Mouse (Mus musculus) right cerebral cortex, adult 18-20 months (tissue): Measurements from ENCODE around the gene Nrip1.

ENCODE experiments used
- DNase-seq: peaks from one replicate; pipeline ENCODE4 v3.0.0; 2022; ENCODE audit warnings: mixed read lengths

The Nrip1 gene

DNA sequence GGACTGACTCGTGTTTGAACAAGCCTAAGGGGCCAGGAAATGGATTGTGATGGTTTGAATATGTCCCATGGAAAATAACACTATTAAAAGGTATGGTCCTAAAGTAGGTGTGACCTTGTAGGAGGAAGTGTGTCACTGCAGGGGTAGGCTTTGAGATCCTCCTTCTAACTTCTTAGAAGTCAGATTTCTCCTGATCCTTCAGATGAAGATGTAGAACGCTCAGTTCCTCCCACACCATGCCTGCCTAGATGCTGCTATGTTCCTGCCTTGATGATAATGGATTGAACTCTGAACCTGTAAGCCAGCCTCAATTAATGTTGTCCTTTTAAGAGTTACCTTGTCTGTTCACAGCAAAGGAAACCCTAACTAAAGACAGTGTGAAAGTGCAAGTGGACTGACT lies 62.8 kb downstream of the Nrip1 start:
- no peak for DNase-seq

DNA sequence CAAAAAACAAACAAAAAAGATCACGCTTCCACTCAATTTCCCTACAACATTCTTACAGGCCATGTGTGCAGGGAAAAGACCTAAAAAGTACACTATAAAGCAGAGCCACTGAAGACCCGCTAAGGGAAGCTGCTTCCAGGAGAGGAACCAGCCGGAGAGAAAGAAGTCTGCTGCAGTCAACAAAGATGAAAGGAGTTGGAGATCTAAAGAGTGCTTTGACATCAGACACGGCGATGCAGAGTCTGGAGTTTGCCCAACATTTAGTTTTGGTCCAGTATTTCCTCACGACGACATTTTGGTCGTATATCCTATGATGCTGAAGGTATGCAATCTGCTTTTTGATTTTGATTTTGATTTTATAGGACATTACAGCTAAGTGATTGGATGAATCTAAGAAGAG lies 63.3 kb downstream of the Nrip1 start:
- no peak for DNase-seq

- DNase-seq, result no peak
Measured at GRCm38 (mm10) chr16:76309280-76309679, 64.3 kb downstream of the Nrip1 start.

GRCm38 (mm10) chr16:76307039-76307438 lies 66.6 kb downstream of the Nrip1 start:
- DNase-seq, result no peak

GRCm38 (mm10) chr16:76306446-76306845 lies 67.2 kb downstream of the Nrip1 start:
- DNase-seq, result no peak

DNA sequence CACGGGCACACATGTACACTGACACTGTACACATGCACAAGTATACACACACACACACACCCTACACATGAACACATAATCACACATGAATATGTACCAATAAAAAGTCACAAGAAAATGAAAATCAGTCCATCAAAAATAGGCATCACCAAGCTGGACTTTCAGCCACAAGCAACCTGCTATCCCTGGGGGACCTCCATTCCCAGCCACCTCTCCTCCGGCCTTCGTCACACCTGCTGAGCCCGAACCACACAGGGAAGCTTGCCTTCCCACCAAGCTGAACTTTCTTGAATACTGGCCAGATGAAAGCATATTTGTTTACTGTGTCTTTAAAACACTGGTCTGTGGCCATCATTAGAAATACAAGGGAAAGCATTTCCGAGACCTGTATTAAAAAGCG lies 70.2 kb downstream of the Nrip1 start:
- no peak for DNase-seq

DNA sequence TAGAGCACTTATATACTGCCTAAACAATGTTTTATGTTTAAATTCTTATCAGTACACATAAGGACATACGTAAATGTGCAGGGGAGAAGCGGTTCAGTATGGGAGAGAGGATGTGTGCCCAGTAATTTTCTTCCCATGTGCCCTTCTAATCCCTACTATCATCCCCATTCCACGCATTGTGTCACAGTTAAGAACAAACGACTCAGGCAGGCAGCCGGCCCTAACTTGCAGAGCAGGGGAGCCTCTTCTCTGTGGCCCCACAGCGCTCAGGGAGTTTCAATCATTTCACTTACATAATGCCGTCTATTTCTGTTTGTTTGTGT lies 71.9 kb downstream of the Nrip1 start:
- DNase-seq, result no peak

- no peak for DNase-seq
Measured at GRCm38 (mm10) chr16:76301037-76301727, 72.4 kb downstream of the Nrip1 start.

GRCm38 (mm10) chr16:76300452-76300851 lies 73.2 kb downstream of the Nrip1 start:
- DNase-seq, result no peak

DNA sequence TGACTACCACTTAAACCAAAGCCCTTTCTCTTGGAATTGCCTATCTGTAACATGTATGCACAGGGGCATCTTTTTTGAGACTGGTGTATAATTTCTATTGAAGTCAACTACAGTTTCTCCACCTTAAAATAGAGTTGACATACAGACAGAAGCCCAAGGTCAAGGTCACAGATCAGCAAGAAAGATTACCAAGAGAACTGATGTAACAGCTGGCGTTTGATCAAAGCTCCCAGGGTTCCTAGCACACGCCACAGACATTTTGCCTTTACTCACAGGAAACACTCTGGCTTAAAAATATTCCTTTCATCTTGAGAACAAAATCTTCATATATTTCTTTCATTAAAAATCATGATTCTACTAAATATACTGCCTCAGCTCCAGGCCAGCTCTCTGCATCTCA lies 74.1 kb downstream of the Nrip1 start:
- DNase-seq, result no peak

DNA sequence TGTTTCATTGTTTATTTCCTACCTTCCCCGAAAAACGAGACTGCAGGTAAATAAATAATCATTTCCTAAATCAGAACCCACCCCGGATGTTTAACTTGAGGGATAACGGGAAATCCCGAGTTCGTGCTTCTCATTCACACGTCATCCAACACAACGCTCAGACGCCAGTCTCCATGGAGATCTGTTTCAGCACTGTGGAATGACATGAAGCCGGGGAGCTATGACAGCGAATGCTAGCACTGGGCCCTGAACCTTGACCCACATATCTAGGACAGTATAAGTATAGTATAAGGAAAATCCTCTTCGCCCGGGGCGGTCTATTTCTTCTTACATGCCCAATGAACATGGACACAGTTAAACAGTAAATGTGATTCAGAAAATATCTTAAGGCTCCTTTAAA lies 78.3 kb downstream of the Nrip1 start:
- DNase-seq, result no peak

DNA sequence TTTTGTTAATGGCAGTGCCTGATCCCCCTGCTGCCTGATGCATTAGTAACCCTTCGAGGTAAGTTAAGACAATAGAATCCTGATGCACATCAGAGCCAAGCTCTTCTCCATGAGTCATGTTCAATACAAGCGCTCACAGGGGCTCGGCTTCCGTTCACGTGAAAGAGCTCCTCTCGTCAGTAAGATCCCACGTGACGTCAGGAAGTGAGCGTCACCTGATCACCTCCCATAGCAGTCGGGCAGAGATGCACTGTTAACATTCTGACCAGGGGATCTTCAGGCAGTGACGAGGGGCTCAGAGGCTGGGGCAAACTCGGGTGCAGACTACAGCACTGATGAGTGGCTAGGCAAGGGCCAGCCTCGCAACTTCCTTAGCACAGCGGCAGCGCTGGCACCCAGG lies 79.1 kb downstream of the Nrip1 start:
- DNase-seq, result peak; percentile 32

DNA sequence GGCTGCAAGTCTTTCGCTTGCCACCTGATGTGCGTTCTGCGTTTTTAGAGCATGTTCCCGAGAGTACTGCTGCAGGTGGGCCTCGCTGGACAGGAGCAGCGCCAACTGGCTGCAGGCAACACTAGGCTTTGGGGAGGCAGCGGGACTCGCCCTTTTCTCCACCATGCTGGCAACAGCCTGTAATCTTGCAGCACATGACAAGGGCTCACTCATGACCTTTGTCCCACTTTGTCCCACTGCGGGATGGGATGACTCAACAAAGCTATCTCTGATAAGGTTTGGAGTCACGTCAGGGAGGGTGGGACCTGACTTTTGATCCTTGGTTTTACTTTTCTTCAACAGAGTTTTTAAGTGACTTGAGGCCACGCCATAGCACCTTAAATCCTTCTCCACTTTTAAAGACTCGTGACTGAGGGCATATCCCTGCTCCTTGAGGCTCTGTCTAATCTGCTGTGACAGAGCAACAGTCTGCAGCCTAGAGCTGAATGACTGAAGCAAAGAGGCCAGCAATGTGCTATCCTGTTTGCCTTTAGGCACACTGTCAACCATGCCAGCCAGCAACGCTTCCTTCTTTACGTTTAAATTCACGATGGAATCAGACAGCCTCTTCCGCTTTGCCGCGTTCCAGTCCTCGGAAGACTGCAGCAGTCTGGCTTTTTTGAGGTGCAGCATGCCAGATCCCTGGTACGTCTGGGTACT lies 79.7 kb downstream of the Nrip1 start:
- DNase-seq, result no peak

GRCm38 (mm10) chr16:76293176-76293575 lies 80.5 kb downstream of the Nrip1 start:
- no peak for DNase-seq

DNA sequence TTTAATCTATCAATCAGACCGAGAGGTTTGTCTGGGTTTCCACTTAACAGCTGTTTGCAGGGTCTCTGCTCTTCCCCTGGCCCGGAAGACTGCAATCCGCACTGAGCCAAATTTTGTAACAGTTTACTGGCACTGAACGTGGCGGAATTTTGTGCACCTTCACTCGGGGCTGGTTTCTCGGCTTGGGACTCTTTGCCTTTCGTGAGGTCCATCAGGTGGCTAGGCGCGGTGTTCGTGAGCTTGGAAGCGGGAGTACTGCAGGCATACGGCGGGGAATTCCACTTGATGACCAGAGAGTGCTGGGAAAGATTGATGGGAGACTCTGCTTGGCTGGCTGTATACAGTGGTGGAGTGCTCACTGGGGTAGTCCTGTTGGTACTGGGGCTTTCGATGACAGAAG lies 81.0 kb downstream of the Nrip1 start:
- no peak for DNase-seq

DNA sequence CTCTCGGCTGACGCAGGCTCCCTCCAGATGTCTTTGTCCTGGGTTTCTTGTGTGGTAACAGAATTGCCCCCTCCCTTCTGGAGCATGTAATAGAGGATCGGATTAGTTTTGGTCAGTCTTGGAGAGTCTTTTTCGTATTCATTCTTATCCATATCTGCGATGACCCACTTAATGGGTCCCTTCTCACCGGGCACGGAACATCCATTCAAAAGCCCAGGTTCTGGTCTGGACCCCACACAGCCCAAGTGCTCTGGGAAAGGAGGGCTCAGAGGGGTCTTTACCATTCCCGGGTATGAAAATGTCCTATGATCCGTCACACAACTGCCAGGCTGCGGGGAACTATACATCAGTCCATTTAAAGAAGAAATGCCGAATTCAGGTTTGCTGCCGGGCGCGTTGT lies 82.3 kb downstream of the Nrip1 start:
- DNase-seq, result no peak

DNA sequence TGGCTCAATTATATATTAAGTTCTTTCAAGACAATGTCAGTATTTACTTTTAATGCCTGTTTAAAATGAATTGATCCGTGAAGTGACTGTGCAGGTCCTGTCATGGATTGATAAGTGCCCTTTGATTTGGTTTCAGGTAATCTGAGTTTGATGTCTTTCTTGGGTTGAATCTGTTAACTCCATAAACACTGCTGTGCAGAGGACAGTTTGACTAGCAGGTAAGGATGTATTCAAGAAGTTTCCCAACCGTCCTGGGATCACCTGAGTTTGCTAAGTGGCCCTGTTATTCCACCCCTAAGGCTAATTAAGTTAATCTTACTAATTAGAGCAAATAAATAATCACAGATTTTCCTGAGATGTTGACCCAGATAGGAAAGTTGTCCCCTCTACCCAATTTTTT lies 84.1 kb downstream of the Nrip1 start:
- no peak for DNase-seq

DNA sequence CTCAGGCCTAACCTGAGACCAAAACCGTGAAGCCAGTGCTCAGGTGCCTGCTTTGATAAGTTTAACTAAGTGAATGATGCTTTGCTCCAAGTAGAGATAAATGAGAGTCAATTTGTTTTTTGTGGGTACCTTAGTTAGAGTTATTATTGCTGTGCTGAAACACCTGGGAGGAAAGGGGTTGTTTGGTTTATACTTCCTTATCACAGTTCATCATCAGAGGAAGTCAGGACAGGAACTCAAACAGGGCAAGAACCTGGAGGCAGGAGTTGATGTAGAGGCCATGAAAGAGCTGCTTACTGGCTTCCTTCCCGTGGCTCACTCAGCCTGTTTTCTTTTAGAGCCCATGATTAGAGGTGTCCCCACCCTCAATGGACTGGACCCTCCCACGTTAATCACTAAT lies 89.8 kb downstream of the Nrip1 start:
- DNase-seq, result no peak

DNA sequence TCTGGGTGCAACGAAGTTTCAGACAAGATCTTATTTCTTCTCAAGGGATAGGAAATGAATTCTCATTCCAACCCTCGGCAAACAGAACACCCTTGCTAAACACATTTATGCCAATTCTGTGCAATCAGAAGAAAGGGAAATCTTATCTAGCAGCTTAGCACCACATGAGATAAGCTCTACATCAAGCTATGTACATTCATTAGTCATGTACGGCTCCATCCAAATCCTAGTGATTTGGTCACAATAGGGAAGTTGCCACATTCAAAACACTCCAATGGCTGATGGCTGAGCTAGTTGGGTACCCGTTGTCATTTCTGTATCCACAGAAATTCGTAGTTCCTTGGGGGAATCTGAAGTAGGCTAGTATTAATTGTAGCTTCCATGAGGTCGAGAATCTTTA lies 91.8 kb downstream of the Nrip1 start:
- DNase-seq, result no peak

GRCm38 (mm10) chr16:76280365-76280764 lies 93.3 kb downstream of the Nrip1 start:
- DNase-seq, result no peak

GRCm38 (mm10) chr16:76276271-76276670 lies 97.4 kb downstream of the Nrip1 start:
- no peak for DNase-seq

DNA sequence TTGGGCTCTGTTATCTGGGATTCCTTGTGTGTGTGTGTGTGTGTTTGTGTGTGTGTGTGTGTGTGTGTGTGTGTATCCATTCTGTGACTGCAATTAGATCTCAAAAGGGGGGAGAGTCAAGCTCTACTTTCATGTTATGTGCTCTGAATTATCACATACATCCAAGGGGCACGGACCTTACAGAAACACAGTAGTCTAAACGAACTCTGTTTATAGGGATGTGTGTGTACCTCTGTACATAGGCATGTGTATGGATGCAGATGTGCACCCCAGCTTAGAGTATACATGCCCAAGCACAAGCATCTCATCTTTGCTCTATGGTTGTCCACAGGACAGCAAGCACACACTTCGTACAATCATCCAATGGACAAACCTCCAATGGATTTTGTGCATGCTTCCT lies 98.0 kb downstream of the Nrip1 start:
- no peak for DNase-seq

DNA sequence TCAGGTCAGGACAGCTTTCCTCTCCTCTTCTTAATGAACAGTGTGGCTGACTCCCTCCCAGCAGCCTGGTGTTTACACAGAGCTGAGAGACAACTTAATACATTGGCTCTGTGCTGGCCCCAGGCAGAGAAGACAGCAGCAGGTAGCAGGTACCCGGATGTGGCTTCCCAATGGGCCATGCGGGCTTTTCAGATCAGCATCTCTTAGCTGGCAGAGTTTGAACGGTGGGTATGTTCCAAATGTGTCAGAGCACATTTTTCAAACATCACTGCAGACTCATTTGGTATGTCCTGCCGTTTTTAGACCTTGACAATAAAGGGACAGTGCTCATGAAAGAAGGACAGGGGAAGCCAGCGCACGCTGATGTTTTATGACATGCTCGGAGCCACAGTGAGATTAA lies 98.5 kb downstream of the Nrip1 start:
- DNase-seq, result no peak

DNA sequence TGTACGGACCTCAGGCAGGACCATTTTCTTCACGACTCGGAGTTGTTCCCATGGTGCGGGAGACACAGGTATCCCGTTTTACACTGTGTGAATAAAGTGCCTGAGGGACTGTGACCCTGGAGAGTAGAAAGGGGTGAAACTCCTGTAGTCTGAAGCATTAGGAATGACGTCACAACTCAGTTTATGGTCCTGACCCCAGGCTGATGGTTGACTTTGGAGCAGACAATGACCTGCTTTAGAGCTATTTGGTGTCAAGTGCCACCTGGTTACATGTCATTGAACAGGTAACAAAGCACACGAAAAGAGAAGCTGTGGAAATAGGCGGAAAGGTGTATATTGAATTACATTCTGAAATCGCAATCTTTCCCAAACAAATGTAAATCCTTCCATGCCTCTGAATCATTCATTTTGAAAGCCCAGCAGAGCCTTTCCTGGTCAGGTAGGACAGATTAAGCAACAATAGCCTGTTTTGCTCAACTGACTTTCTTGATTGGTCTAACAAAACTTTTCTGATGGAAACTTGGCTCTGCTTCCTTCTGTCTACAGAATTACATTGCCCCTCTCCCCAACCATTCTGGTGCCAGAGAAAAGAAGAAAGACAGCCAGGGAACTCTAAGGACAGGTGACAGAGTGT lies 106.9 kb downstream of the Nrip1 start:
- no peak for DNase-seq

DNA sequence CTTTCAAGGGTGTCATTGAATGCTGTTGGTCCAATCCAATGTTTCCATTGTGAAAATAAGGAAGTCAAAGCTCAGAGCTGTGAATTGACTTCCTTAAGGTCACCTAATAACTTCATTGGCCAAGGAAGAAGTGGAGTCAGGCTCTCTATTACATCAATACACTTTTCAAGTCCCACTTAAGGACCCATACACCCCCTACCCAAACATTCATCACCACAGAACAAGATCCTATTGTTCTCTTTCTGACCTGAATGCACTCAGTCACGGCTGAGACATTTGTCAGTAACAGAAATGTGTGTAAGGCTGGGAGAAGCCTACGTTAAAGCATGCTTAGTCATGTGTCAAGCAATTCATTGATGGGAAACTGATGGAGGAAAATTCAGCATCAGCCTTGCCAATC lies 107.8 kb downstream of the Nrip1 start:
- no peak for DNase-seq
